Mouse (Mus musculus): Measurements from ENCODE around the gene Gpr146. TPM values are rescaled to one million over a fixed set of nuclear protein-coding genes. Genes with fewer than 3 reads are reported as not detected.
A peak's percentile ranks its signal among the peaks of the same experiment; 100 is the strongest.

The Gpr146 gene
- total RNA-seq, 2 experiments from 2014 or later: 34.0 to 37.8 TPM

DNA sequence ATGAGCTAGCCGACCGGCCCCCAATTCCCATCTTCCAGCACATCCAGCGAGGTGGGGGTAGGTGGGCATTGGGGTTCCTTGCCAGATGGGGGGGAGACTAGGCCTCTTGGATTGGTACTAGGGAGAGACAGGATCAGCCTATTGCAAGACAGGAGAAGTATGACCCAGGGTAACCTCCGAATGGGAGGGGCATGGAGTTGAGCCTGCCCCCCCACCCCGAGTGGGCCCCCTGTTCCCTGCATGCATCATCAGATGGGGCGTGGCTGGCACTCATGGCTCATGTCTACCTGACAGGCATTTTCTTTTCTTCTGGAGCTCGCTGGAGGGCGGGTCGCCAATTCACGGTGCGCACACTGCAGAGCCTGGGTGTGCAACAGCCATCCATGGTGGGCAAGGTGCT is 23.6 kb upstream of the Gpr146 start:
- no peak for ATAC-seq (replicated peaks; ENCODE audit: low FRiP score, poor library complexity, severe bottlenecking)

GRCm38 (mm10) chr5:139355235-139355772 is 22.2 kb upstream of the Gpr146 start:
- peak; percentile 81 for ATAC-seq (replicated peaks; ENCODE audit: low FRiP score, poor library complexity, severe bottlenecking)

DNA sequence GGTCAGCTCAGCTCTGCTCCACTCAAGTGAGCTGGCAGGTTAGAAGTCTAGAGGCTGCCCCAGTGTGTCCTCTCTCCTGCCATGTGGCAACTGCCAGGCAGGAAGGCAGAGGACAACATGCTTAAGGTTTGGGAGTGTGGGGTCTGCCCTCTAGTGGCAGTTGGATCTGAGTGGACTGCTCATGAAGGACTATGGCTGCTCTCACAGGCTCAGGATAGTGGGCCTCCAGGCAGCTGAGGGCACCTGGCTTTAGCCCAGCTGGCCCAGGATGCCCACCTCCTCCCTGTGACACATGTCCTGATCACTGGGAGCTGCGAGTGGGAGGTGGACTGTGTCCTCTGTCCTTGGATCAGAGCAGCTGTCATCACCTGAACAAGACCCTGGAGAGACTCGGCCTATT is 18.8 kb upstream of the Gpr146 start:
- ATAC-seq (replicated peaks; ENCODE audit: low FRiP score, poor library complexity, severe bottlenecking): no peak; the same call in 1 of the 2 replicates

DNA sequence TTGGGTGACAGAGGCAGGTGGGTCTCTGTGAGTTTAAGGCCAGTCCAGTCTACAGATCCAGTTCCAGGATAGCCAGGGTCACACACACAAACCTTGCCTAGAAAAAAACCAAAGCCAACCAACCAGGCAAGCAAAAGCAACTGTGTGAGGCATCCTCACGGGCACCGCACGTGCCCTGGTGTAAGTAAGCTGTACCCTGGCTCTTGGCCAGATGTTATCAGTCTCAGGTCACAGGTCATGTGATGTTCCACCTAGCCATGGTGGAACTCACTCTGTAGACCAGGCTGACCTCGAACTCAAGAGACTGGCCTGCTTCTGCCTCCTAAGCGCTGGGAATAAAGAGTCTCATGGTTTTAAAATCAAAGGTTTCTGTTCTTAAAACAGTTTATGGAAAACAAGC is 18.3 kb upstream of the Gpr146 start:
- ATAC-seq (replicated peaks; ENCODE audit: low FRiP score, poor library complexity, severe bottlenecking): no peak

- no peak; the same call in 1 of the 2 replicates for ATAC-seq (replicated peaks; ENCODE audit: low FRiP score, poor library complexity, severe bottlenecking)
Observed at GRCm38 (mm10) chr5:139363858-139364257, 13.6 kb upstream of the Gpr146 start.

DNA sequence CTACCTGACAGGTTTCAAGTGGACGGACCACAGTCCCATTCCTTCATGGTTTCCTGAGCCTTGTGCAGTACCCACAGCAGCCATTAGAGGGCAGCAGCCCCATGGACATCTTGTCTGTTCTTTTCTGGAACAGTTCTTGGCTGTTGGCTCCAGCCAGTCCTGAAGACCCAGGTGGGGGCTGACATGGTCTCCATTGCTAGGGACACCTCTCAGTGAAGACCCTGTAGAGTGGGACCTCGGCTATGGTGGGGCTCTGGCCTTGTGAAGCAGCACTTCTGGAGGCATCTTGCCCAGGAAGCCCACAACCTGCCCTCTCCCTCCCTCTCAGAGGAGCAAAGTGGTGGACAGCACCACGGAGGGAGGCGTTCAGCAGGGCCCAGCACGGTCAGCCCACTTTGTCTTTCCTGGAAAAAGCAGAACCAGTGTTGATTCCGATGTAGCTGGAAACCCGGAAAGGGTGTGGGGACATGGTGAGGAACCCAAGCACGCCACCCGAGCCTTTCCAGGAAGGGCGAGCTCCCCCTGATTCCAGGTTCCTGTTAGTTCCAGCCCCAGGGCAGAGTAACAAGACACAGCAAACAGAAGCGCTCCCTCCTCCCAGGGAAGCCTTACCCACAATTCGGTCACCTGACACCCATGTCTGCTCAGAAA is 13.1 kb upstream of the Gpr146 start:
- peak; percentile 73 for ATAC-seq (replicated peaks; ENCODE audit: low FRiP score, poor library complexity, severe bottlenecking)

DNA sequence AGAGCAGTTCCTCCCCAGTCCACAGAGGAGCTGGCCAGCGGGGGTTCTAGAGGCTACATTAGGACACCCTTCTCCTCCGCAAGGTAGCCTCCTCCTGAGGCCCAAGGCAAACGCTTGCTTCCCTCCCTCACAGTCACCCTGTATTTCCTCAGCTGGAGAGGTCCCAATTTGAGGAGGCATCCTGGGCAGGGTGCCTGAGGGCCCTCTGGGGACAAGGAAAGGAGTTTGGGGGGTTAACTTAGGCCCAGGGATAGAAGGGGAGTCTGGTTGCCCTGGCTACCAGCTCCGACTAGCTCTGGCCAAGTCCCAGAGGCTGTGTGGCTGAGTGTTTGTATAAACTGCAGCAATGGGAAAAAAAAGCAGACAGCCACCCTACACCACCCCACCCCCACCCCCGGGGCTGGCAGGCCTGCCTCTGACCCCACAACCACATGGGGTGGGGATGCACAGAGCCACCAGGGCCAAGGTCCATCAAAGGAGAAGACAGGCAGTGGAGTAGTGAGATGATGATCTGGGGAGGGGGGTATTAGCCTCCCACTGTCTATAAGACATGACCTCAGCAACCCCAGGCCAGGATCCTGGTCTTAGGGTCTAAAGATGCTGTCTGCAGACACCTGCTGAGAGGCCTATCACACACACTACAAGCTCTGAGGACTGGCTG is 12.5 kb upstream of the Gpr146 start:
- no peak for ATAC-seq (replicated peaks; ENCODE audit: low FRiP score, poor library complexity, severe bottlenecking)

- no peak for ATAC-seq (replicated peaks; ENCODE audit: low FRiP score, poor library complexity, severe bottlenecking)
Observed at GRCm38 (mm10) chr5:139365827-139366226, 11.7 kb upstream of the Gpr146 start.

DNA sequence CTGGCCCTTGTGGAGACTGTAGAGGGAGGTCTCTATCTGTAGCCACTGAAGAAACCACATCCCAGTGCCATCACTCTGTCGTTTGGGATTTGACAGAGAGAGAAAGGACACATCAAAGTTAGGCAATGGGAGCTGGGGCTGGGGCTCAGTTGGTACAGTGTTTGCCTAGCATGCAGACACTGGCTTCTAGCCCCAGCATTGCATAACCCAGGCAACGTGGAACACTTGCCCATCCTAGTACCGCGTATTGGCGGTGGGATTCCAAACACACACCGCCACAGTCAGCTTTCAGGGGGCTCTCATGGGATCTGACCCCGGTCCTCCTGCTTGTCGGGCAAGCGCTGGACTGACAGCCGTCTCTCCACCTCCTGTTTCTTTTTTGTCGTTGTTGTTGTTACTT is 11.0 kb upstream of the Gpr146 start:
- ATAC-seq (replicated peaks; ENCODE audit: low FRiP score, poor library complexity, severe bottlenecking): no peak

DNA sequence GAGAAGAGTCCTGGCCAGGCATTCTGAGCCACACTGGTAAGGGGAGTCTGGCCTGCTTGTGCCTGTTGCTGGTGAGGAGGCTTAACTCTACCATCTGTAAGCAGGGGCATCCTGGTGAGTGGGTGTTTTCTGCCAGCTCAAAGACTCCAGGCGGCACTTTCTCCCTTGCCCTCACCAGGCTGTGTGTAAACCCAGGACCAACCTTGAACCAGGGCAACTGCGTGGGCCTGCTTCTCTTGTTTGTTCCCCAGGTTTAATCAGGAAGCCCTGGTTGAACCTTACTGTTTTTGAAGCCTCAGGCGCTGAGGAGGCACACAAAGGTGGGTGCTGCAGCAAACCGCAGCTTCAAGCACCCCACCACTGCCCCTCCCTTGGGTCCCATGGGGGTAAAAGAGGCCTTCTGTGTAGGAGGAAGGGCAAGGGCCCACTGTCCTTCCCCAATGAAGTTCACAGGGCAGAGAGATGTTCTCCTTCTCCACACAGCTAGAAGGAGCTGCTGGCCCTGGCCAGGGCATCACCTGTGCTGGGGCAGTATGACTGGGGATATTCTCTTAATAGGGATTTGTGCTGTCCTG is 9.5 kb upstream of the Gpr146 start:
- no peak for ATAC-seq (replicated peaks; ENCODE audit: low FRiP score, poor library complexity, severe bottlenecking)

DNA sequence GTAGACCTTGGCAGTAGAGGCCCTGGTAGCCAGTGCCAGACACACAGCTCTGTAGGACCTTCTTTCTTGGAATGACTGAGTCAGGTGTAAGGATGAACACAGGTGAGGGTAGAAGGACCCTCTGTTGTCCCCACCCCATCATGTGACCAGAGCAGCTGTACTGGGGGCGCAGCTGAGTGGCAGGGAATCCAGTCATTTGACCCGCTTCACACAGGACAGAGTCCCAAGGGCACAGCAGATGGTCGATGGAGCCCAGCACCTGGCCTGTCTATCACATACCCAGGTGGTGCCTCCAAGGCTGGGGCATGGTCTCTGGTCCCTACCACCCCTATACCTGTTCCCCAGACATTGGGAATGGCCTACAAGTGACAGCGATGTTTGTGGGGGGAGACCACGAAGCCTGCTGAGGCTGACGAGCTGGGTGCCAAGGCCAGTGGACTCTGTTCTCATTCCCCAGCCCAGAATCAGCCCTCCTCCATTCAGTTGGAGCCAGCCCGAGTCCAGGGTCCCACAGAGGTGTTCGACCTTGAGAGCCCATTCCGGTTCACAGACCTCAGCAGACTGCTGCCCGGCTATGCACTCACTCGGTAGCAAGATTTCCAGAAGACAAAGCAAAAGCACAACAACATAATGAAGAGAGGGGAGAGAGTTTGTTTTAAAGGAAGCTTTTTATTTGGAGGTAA is 8.7 kb upstream of the Gpr146 start:
- no peak for ATAC-seq (replicated peaks; ENCODE audit: low FRiP score, poor library complexity, severe bottlenecking)

GRCm38 (mm10) chr5:139370336-139370735 is 7.2 kb upstream of the Gpr146 start:
- no peak for ATAC-seq (replicated peaks; ENCODE audit: low FRiP score, poor library complexity, severe bottlenecking)

GRCm38 (mm10) chr5:139371118-139371517 is 6.4 kb upstream of the Gpr146 start:
- ATAC-seq (replicated peaks; ENCODE audit: low FRiP score, poor library complexity, severe bottlenecking): no peak

DNA sequence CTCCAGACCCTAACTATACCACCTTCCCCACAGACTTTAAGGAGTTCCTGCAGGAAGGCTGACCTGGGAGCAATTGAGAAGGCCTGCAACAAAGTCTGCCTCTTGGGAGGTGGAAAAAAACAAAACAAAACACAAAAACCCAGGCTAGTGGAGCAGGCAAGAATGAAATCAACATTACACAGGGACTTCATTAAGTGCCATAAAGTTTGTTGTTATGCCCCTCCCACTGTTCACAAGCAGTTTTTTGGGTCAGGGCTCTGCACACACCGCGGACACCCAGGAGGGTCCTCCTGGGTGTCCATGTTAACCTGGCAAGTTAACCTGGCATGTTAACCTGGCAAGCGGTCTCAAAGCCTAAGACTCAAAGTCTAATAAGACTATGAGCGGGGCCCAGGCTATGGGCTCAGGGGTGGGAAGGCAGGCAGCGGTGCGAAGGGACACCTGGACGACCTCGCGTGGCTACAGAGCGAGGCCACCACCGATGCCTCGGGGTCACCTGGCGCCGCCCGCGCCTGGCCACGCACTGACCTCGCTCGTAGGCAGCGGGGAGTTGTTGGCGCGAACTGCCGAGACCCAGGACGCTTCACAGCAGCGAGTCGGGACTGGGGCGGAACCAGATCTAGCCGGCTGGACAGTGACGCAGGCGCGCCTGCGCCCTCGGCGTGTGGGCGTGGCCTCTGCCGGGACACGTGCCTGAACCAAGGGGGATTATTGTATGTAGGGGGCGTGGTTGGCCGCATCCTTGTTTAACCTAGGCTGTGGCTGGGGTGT is 5.7 kb upstream of the Gpr146 start:
- ATAC-seq (replicated peaks; ENCODE audit: low FRiP score, poor library complexity, severe bottlenecking): peak; percentile 88

- ATAC-seq (replicated peaks; ENCODE audit: low FRiP score, poor library complexity, severe bottlenecking): no peak
Observed at GRCm38 (mm10) chr5:139373126-139373525, 4.4 kb upstream of the Gpr146 start.

DNA sequence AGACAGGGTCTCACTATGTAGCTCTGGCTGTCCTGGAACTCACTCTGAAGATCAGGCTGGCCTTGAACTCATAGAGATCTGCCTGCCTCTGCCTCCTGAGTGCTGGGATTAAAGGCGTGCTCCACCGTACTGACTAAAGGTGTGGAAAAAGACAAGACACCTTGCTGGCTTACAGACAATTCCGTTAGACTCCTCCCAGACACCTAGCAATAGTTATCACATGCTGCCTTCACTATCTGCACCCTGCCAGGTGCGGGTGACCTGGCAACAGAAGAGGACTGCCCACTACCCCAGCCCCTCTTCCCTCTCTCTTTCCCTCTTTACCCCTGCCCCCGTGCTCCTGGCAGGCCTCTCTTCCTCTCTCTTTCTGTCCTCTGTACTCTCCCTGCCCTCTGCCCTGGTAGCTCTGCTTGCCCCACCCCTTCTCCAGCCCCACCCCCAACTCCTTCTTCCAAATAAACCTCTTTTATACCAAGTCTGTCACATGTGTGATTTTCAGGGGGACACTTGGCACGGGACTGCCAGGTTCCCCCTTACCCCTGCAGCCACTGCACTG is 3.5 kb upstream of the Gpr146 start:
- no peak for ATAC-seq (replicated peaks; ENCODE audit: low FRiP score, poor library complexity, severe bottlenecking)

- no peak for ATAC-seq (replicated peaks; ENCODE audit: low FRiP score, poor library complexity, severe bottlenecking)
Observed at GRCm38 (mm10) chr5:139374841-139375240, 2.7 kb upstream of the Gpr146 start.

- no peak for ATAC-seq (replicated peaks; ENCODE audit: low FRiP score, poor library complexity, severe bottlenecking)
Observed at GRCm38 (mm10) chr5:139378271-139378556, 717 bp downstream of the Gpr146 start.

GRCm38 (mm10) chr5:139378986-139379629 is 1.6 kb downstream of the Gpr146 start:
- ATAC-seq (replicated peaks; ENCODE audit: low FRiP score, poor library complexity, severe bottlenecking): no peak
